Mouse (Mus musculus) brain, embryonic 18.5 days (tissue): ENCODE measurements around the gene Zbtb11.
"Not testable (repeated sequence)": the region's sequence is repeated elsewhere in the genome, so short reads cannot be mapped to it uniquely, and the experiment has no call there.

ENCODE experiments used
- DNase-seq: peaks from one replicate; pipeline ENCODE4 v3.0.0-alpha.2; 2012; ENCODE audit warnings: low read depth, low spot score

Gene Zbtb11

DNA sequence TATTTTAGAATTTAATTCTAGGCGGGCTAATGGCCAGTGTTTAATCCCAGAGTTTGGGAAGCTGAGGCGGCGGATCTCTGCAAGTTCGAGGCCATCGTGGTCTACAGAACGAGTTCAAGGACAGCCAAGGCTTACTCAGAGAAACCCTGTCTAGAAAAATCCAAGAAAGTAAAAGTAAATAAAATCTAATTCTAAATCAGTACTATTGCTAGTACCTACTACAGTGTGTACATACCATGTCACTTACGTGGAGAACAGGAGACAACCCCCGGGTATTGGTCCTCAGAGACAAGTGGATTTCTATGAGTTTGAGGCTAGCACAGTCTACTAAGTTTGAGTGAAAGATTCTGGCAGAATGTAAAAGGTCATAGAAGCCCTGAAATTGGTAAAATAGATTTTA, 64.4 kb downstream of the Zbtb11 start:
- no peak for DNase-seq

DNA sequence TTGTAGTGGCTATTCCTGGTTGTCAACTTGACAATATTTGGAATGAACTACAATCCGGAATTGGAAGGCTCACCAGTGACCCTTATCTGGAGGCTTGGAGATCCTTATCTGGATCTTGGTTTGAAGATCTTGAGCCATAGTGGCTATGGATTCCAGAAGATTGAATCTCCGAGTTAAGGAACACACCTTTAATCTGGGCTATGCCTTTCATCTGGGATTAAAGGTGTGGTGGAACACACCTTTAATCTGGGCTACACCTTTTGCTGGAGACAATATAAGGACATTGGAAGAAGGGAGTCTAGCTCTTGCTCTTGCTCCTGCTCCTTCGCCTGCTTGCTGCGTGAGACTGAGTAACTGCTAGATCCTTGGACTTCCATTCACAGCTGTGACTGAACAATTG, 74.4 kb downstream of the Zbtb11 start, which contains the start of gene Senp7:
Gene Senp7 (plus strand): TSS at position 301 of the 400 bp plus-strand sequence.
- not testable (repeated sequence) for DNase-seq

DNA sequence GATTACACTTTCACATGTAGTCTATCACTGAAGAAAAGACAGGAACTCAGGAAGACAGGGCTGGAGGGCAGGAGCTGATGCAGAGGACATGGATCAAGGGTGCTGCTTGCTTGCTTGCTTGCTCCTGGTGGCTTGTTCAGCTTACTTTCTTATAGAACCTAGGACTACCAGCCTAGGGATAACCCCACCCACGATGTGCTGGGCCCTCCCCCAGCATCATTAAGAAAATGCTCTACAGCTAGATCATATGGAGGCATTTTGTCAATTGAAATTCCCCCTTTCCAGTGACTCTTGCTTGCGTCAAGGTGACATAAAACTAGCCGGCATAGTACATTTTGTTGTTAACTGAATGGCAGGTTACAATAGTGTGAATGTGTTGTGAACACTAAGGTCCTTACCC, 82.2 kb downstream of the Zbtb11 start:
- DNase-seq: no peak

DNA sequence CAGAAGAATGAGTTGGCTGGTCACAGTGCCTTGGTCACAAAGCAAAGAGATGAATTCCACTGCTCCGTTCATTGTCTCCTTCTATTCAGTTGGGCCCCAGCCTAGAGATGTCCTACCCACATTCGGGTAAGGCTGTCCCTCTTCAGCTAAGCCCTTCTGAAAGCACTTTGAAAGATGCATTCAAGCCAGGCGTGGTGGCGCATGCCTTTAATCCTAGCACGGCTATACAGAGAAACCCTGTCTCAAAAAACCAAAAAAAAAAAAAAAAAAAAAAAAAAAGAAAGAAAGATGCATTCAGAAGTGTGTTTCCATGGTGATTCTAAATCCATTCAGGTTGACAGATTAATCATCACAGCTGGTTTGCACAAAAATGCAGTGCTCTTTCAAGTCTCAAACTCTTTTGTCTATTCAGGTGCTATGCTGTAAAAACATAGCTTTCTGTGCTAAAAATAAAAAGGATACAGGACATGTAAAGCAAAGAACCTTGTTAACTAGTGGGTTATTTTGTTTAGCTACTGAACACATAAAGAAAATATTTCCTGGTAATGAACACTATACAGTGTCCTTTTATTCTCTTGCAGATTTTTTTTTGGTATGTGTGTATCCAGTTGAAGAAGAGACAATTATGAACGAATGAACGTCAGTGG, 83.4 kb downstream of the Zbtb11 start:
- no peak for DNase-seq

DNA sequence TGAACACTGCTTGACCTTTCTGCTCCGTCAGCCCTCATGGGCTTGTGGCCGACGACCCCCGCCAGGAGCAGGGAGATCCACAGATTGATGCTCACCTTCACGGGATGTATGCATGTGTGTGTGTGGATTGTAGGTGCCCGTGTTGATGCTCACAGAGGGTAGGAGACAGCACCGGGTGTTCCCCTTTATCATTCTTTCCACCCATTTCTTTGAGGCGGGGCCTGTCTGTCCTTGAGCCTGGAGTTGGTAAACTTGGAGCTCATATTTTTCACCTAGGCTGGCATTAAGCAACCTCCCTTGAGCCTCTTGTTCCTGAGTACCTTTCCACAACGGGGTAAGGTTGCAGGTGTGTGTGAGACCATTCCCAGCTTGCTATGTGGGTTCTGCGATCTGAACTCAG, 84.5 kb downstream of the Zbtb11 start:
- DNase-seq: no peak
